Mouse (Mus musculus) MEL (cell line): ENCODE measurements at regions not wholly inside any gene's neighbourhood (a gene's known extent, or its start where the extent isn't known, plus 50 kb on each side); places are given as distances from the start of the nearest gene placed in this dataset.

Experiments used
- DNase-seq: peaks from one replicate; pipeline ENCODE4 v3.0.0; 2011; ENCODE audit warnings: low read depth, low spot score
- H3K27ac ChIP-seq: 2 replicates; pipeline ENCODE4 v1.5.1; 2012; ENCODE audit warnings: low read depth, mild to moderate bottlenecking, control low read depth, low read length, moderate library complexity; ENCODE audit not compliant: control insufficient read depth
- H3K27me3 ChIP-seq, 2 experiments: fragments of 150-350 bp in 1 of 2; sonication (generic) in 1 of 2; 2 replicates each; pipeline ENCODE4 v1.6.1; 2012; ENCODE audit warnings: low read length in 2 of 2, mild to moderate bottlenecking in 2 of 2, improper control_type of control experiment in 1 of 2, moderate library complexity in 1 of 2; ENCODE audit not compliant: insufficient read depth in 2 of 2, control insufficient read depth in 1 of 2
- H3K36me3 ChIP-seq, 2 experiments: 2 replicates each; pipeline ENCODE4 v1.6.1; 2012 to 2014; ENCODE audit warnings: low read length in 2 of 2, improper control_type of control experiment in 1 of 2, inconsistent platforms in 1 of 2, mild to moderate bottlenecking in 1 of 2; ENCODE audit not compliant: insufficient read depth in 2 of 2, control insufficient read depth in 1 of 2
- H3K4me1 ChIP-seq, 2 experiments: fragments of 150-350 bp in 1 of 2; sonication (generic) in 1 of 2; 2 replicates each; pipeline ENCODE4 v1.6.1; 2012; ENCODE audit warnings: low read length in 2 of 2, improper control_type of control experiment in 1 of 2, mild to moderate bottlenecking in 1 of 2; ENCODE audit not compliant: insufficient read depth in 2 of 2, control insufficient read depth in 1 of 2
- H3K4me3 ChIP-seq, 2 experiments: fragments of 150-350 bp in 1 of 2; sonication (generic) in 1 of 2; 2 replicates each; pipeline ENCODE4 v1.5.1; 2012; ENCODE audit warnings: low read depth in 2 of 2, low read length in 2 of 2, mild to moderate bottlenecking in 2 of 2, moderate library complexity in 2 of 2, control low read depth in 1 of 2, improper control_type of control experiment in 1 of 2; ENCODE audit not compliant: control insufficient read depth in 1 of 2, insufficient read depth in 1 of 2
- H3K79me2 ChIP-seq: 2 replicates; pipeline ENCODE4 v1.6.1; 2012; ENCODE audit warnings: mild to moderate bottlenecking, low read length, moderate library complexity; ENCODE audit not compliant: control insufficient read depth, poor library complexity, insufficient read depth
- H3K9ac ChIP-seq: 2 replicates; pipeline ENCODE4 v1.6.1; 2012; ENCODE audit warnings: low read depth, mild to moderate bottlenecking, control low read depth, low read length, moderate library complexity; ENCODE audit not compliant: control insufficient read depth, poor library complexity, severe bottlenecking
- H3K9me3 ChIP-seq: fragments of 150-350 bp; sonication (generic); replicated peaks from 2 replicates; pipeline ENCODE4 v1.6.1; 2012; ENCODE audit warnings: mild to moderate bottlenecking, low read length, improper control_type of control experiment, moderate library complexity; ENCODE audit not compliant: insufficient read depth
- BHLHE40 ChIP-seq: IDR thresholded peaks from 2 replicates; pipeline ENCODE4 v1.6.1; 2012; ENCODE audit warnings: low read depth, mild to moderate bottlenecking, inconsistent platforms, low read length, improper control_type of control experiment, borderline replicate concordance
- CHD2 ChIP-seq: IDR thresholded peaks from 2 replicates; pipeline ENCODE4 v1.6.1; 2011; ENCODE audit warnings: low read length, improper control_type of control experiment
- ELF1 ChIP-seq: IDR thresholded peaks from 2 replicates; pipeline ENCODE4 v1.6.1; 2014; ENCODE audit warnings: low read depth, mild to moderate bottlenecking, inconsistent platforms, low read length, improper control_type of control experiment, moderate library complexity
- EP300 ChIP-seq, 2 experiments: IDR thresholded peaks; 2 replicates each; pipeline ENCODE4 v1.6.1; 2011; ENCODE audit warnings: improper control_type of control experiment in 2 of 2, low read length in 2 of 2, low read depth in 1 of 2, mild to moderate bottlenecking in 1 of 2
- ETS1 ChIP-seq: IDR thresholded peaks from 2 replicates; pipeline ENCODE4 v1.6.1; 2012; ENCODE audit warnings: low read depth, mild to moderate bottlenecking, inconsistent platforms, low read length, improper control_type of control experiment, moderate library complexity
- GABPA ChIP-seq: IDR thresholded peaks from 2 replicates; pipeline ENCODE4 v1.6.1; 2012; ENCODE audit warnings: low read depth, mild to moderate bottlenecking, inconsistent platforms, low read length, improper control_type of control experiment, moderate library complexity
- GATA1 ChIP-seq: IDR thresholded peaks from 2 replicates; pipeline ENCODE4 v1.6.1; 2011; ENCODE audit warnings: low read depth, low read length, improper control_type of control experiment
- MYC ChIP-seq: IDR thresholded peaks from 2 replicates; pipeline ENCODE4 v1.6.1; 2011; ENCODE audit warnings: low read depth, mild to moderate bottlenecking, low read length, improper control_type of control experiment, moderate library complexity
- NRF1 ChIP-seq: IDR thresholded peaks from 2 replicates; pipeline ENCODE4 v1.6.1; 2014; ENCODE audit warnings: low read depth, mild to moderate bottlenecking, inconsistent platforms, low read length, improper control_type of control experiment, moderate library complexity; ENCODE audit not compliant: poor library complexity, insufficient read depth, severe bottlenecking
- POLR2AphosphoS2 ChIP-seq: IDR thresholded peaks from 2 replicates; pipeline ENCODE4 v1.6.1; 2011; ENCODE audit warnings: low read length, improper control_type of control experiment
- POLR2AphosphoS5 ChIP-seq: IDR thresholded peaks from 2 replicates; pipeline ENCODE4 v1.6.1; 2012; ENCODE audit warnings: low read depth, borderline replicate concordance, mild to moderate bottlenecking, inconsistent platforms, low read length, moderate library complexity, mixed read lengths
- SMC3 ChIP-seq: IDR thresholded peaks from 2 replicates; pipeline ENCODE4 v1.6.1; 2011; ENCODE audit warnings: low read depth, low read length, improper control_type of control experiment
- TAL1 ChIP-seq: IDR thresholded peaks from 2 replicates; pipeline ENCODE4 v1.6.1; 2012; ENCODE audit warnings: mild to moderate bottlenecking, inconsistent platforms, low read length, moderate library complexity, mixed read lengths
- ZKSCAN1 ChIP-seq: IDR thresholded peaks from 2 replicates; pipeline ENCODE4 v1.6.1; 2012; ENCODE audit warnings: low read depth, mild to moderate bottlenecking, inconsistent platforms, low read length, improper control_type of control experiment, moderate library complexity
- ZMIZ1 ChIP-seq: IDR thresholded peaks from 2 replicates; pipeline ENCODE4 v1.6.1; 2012; ENCODE audit warnings: low read depth, mild to moderate bottlenecking, inconsistent platforms, low read length, improper control_type of control experiment, moderate library complexity
- ZNF384 ChIP-seq: IDR thresholded peaks from 2 replicates; pipeline ENCODE4 v1.6.1; 2012; ENCODE audit warnings: low read depth, mild to moderate bottlenecking, inconsistent platforms, low read length, improper control_type of control experiment

DNA sequence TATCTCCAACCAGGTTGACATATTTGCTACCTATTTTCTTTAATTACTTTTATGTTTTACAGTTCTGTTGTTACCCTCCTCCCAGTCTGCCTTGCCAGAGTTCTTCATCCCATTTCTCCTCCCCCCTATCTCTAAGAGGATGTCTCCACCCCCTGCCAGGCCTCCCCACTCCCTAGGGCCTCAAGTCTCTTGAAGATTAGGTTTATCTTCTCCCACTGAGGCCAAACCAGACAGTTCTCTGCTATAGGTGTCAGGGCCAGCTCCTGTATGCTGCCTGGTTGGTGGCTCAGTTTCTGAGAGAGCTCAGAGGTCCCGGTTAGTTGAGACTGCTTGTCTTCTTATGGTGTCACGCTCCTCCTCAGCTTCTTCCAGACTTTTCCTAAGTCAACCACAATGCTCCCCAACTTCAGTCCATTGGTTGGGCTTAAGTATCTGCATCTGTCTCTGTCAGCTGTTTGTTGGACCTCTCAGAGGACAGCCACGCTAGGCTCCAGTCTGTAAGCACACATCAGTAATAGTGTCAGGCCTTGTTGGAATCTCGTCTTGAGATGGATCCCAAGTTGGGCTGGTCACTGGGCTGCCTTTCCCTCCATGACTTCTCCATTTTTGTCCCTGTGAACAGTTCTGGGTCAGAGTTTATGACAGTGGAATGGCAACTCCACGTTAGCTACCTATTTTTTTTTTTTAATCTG lies 920.4 kb upstream of the Celf2 start:
- H3K27me3 ChIP-seq = no peaks in the 10 kb centered on the region
- no peak overlapping the region for H3K9ac ChIP-seq
- no peaks in the 10 kb centered on the region for H3K36me3 ChIP-seq
- H3K9me3 ChIP-seq = no peaks in the 10 kb centered on the region
- H3K27ac ChIP-seq = no peak overlapping the region
- DNase-seq = peak; percentile 3
- TF ChIP-seq MYC (no peak), NRF1 (no peak), ETS1 (no peak), CHD2 (no peak), EP300 (IDR thresholded peaks at IDR 0.05; ENCODE audit: low read depth in 1 of 2, low read length in 2 of 2) (peak in 1 of 2 experiments; percentile 15; a peak in 1 of 4 replicates), SMC3 (no peak)
- no peaks in the 10 kb centered on the region for H3K4me1 ChIP-seq
- H3K4me3 ChIP-seq = no peak overlapping the region
- H3K79me2 ChIP-seq = no peaks in the 10 kb centered on the region

DNA sequence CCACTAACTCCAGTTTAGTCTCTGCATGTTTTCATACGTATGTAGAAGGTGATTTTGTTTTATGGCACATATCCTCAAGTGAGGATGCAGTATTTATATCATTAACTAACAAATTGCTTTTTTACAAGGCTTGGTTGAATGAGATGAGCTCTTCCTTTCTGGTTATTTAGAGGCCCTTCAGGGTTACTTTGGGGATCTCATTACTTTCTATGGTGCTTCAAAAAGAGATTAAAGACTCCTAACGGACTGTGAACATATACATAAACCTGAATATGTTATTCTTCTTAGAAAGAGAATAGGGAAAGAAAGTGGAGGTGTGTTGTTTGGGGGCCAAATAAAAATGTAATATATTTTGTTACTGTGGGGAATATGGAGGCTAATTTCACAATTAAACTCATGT lies 918.8 kb upstream of the Celf2 start:
- Histone ChIP-seq H3K27ac (no peak overlapping the region), H3K79me2 (no peaks in the 10 kb centered on the region), H3K4me3 (no peak overlapping the region), H3K4me1 (no peaks in the 10 kb centered on the region), H3K9ac (no peak overlapping the region), H3K9me3 (no peaks in the 10 kb centered on the region), H3K27me3 (no peaks in the 10 kb centered on the region), H3K36me3 (no peaks in the 10 kb centered on the region)
- DNase-seq = no peak
- TF ChIP-seq GATA1 (no peak), BHLHE40 (no peak), GABPA (no peak)

DNA sequence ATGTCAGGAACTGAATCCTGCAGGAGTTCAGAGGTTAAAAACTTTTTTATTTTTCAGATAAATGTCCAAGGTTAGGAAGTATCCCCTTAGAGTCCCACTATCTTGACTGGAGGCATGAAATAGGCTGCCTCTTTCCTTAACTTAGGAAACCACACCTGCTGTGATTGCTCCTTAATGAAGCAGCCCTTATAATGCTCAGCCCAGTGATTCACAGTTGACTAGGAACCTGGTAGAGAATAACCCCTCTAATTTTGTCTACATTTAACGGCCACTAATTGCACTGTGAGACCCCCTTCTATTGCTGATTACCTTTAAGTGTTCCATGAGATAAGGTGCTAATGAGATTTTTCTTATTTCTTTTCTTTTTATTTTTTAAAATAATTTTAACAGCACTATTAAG lies 918.4 kb upstream of the Celf2 start:
- H3K27me3 ChIP-seq = no peaks in the 10 kb centered on the region
- no peak overlapping the region for H3K4me3 ChIP-seq
- H3K36me3 ChIP-seq = no peaks in the 10 kb centered on the region
- H3K27ac ChIP-seq = no peak overlapping the region
- no peak for DNase-seq
- no peak overlapping the region for H3K9ac ChIP-seq
- no peaks in the 10 kb centered on the region for H3K9me3 ChIP-seq
- no peaks in the 10 kb centered on the region for H3K4me1 ChIP-seq
- no peaks in the 10 kb centered on the region for H3K79me2 ChIP-seq
- no peak for TF ChIP-seq ZNF384
- TF ChIP-seq ZMIZ1 = no peak
- no peak for TF ChIP-seq TAL1
- TF ChIP-seq ZKSCAN1 = no peak
- no peak for TF ChIP-seq ELF1
- no peak for TF ChIP-seq POLR2AphosphoS2
- TF ChIP-seq ETS1 = no peak
- no peak for TF ChIP-seq POLR2AphosphoS5
- TF ChIP-seq GATA1 = no peak
